Mouse (Mus musculus): ENCODE measurements around the gene Olfr975.
"Not testable (repeated sequence)": the region's sequence is repeated elsewhere in the genome, so short reads cannot be mapped to it uniquely, and the experiment has no call there.

Gene Olfr975

DNA sequence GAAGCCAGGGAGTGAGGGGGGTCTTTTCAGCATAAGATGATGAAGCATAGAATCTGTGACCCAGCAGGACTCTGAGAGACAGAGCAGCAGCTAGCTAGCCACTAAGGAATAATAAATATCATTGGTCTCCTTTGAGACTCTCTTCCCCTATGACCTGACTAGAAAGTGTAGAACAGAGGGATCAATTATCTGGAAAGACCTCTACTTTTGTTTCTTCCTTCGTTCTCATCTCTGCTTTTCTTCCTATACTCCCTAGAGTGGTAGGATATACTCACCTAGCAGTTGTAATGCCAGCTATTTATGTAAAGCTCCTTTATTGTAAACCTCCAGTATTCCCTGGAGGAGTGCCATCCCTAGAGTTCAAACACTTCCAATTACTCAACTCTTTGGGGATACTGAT is at the start of gene Olfr975:
Gene Olfr975 (minus strand): TSS at position 101 of the 400 bp plus-strand sequence.
- no peak for DNase-seq (ENCODE audit: inconsistent ontology term)

DNA sequence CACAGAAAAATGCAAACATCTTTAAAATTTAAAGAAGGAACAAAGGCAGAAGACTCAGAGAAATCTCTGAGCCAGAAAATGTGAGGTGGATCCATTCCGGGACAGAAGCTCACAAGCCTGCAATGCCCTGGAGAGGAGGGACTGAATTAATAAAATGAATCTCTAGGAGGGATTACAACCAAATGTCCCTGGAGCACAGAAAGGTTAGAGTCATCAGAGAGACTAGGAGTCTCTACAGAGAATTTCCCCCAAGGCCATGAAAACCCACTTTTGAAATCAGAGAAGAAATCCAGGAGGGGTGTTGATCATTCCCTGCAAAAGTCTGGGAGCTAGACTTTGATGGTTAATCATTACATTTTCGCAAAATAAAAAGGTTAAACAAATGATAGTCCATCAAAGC is 40.0 kb upstream of the Olfr975 start, which contains the start of gene Olfr978:
Gene Olfr978 (plus strand): TSS at position 301 of the 400 bp plus-strand sequence.
- DNase-seq (ENCODE audit: inconsistent ontology term): no peak

DNA sequence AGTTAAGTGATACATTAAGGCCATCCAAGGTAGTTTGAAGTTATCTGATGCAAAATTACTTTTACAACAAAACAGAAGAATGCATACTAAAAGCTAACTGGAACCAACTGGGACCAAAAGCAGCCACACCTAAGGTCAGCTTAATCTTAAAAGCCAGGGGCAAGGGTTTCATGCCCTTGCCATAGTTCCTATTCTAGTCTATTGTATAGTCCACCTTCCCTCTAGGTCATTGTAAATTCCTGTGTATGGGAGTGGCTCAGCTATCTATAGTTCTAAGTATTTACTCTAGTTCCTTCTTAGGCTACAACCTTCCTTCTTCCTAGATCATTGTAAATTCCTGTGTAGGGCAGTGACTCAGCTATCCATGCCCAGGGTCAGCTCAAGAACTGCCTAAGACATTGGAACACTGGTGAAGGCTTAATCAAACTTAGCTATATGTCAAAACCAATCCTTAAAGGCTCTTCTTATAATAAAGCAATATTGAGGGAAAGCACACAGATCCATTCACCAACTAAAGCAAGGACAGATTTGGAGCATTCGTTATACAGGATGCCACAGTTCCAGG is 24.8 kb upstream of the Olfr975 start:
- not testable (repeated sequence) for DNase-seq (ENCODE audit: inconsistent ontology term)

DNA sequence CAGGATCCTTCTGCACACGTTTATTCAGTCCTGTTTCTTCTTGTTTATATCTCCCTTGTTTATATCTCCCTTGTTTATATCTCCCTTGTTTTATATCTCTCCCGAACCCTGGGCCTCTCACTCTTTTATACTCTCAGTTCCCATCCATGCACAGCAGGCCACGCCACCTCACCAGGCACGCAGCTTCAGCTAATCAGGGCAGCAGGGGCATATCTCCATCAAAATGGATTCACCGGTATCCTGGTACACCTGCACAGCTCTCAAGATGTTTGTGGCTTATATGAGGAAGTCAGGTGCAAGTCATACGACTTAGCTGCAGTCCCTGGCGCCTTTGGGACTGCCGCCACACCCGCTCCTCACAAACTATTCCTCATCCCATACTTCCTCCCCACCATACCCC is 9.2 kb upstream of the Olfr975 start, which contains the start of gene Olfr976:
Gene Olfr976 (minus strand): TSS at position 101 of the 400 bp plus-strand sequence.
- DNase-seq (ENCODE audit: inconsistent ontology term): not testable (repeated sequence)

- no peak for DNase-seq (ENCODE audit: inconsistent ontology term)
Observed at GRCm38 (mm10) chr9:39937201-39937600, 14.6 kb downstream of the Olfr975 start, which contains the start of gene Olfr974. TSS of gene Olfr974 (plus strand) at chr9:39937501.

- DNase-seq (ENCODE audit: inconsistent ontology term): not testable (repeated sequence)
Observed at GRCm38 (mm10) chr9:39928837-39929236, 23.0 kb downstream of the Olfr975 start.

- not testable (repeated sequence) for DNase-seq (ENCODE audit: inconsistent ontology term)
Observed at GRCm38 (mm10) chr9:39927975-39928836, 23.6 kb downstream of the Olfr975 start.

- DNase-seq (ENCODE audit: inconsistent ontology term): no peak
Observed at GRCm38 (mm10) chr9:39909939-39910338, 41.9 kb downstream of the Olfr975 start.

GRCm38 (mm10) chr9:39907036-39907435 is 44.8 kb downstream of the Olfr975 start, which contains the start of gene Olfr229:
TSS of gene Olfr229 (plus strand) at chr9:39907336.
- DNase-seq (ENCODE audit: inconsistent ontology term): no peak

DNA sequence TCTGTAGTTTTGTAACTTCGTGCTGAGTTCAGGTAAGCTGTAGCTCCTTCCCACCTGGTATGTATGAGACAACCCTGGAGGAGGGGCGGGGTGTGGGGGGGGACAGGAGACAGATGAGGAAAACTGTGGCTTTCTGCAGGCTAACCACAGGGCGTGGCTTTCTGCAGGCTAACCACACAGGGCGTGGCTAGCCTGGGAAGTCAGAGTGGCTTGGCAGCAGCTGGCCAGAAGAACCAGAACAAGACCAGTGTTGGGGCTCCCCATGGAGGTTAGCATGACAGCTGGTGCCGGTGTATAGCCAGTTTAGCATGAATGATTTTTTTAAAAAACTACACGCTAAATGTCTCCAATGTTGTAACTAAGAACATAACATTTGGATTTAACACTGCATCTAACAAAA is 46.7 kb downstream of the Olfr975 start:
- DNase-seq (ENCODE audit: inconsistent ontology term): no peak
